10 mouse cellular contexts compared by ENCODE assay signal in the genomic region with DNA sequence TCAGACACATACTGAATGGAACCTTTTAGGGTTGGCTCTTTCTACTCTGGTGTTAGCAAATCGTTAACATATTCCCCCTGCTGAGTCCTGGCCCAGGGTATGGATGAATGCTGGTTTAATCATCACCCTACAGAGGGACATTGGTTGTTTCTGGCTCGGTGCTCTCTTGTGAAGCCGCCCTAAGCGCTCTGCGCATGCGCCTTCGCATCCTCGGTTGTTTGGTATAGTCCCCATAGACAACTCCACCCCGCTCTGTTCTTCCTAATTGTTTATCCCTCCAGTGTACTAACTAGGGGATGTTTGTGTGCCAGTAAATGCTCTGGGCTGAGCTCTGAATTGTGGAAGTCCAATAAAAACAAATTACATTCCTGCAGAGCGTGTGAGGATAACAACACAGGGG. TPM values are rescaled to one million over a fixed set of nuclear protein-coding genes. Genes with fewer than 3 reads are reported as not detected.
DNase-seq lines count a peak whose midpoint lies in the region; ATAC-seq and TF ChIP-seq lines count a peak whose summit lies in the region.
"Had no signal": no experiment of that assay in that cellular context is flagged by ENCODE, and none has a peak within 500 bp of the region (broad histone marks: within the 10 kb centered on the region; RNA-seq: fewer than 3 reads in every experiment).

No protein-coding gene starts in this region.

- H3K9me3 ChIP-seq in liver, embryonic 11.5 days (ENCODE audit: control insufficient read depth, low read length) = no peaks in the 10 kb centered on the region
- H3K9me3 ChIP-seq in forebrain, embryonic 16.5 days (ENCODE audit: control insufficient read depth, low read length) = no peaks in the 10 kb centered on the region
- no peaks in the 10 kb centered on the region for H3K9me3 ChIP-seq in kidney, postnatal 0 days (replicated peaks; ENCODE audit: low read length)
- H3K9me3 ChIP-seq in heart, embryonic 10.5 days = no peaks in the 10 kb centered on the region

- no peak for TF ChIP-seq POLR2A in small intestine, adult 2 months (IDR thresholded peaks at IDR 0.05; ENCODE audit: low read depth, low read length)

- no peaks in the 10 kb centered on the region for H3K36me3 ChIP-seq in liver, embryonic 11.5 days (ENCODE audit: control insufficient read depth, insufficient read depth, low read length)
- H3K36me3 ChIP-seq in forebrain, embryonic 16.5 days (ENCODE audit: control insufficient read depth, insufficient read depth) = no peaks in the 10 kb centered on the region
- H3K36me3 ChIP-seq in kidney, postnatal 0 days (ENCODE audit: insufficient read depth, low read length) = no peaks in the 10 kb centered on the region
- no peaks in the 10 kb centered on the region for H3K36me3 ChIP-seq in small intestine, adult 2 months (ENCODE audit: control insufficient read depth, insufficient read depth, low read length)
- H3K36me3 ChIP-seq in heart, embryonic 10.5 days = no peaks in the 10 kb centered on the region

- no peak overlapping the region for H3K4me3 ChIP-seq in liver, embryonic 11.5 days (ENCODE audit: low read depth, low read length)
- no peak overlapping the region for H3K4me3 ChIP-seq in forebrain, embryonic 16.5 days (replicated peaks; ENCODE audit: low read length)
- H3K4me3 ChIP-seq in kidney, postnatal 0 days (replicated peaks; ENCODE audit: low read depth, low read length) = no peak overlapping the region
- no peak overlapping the region for H3K4me3 ChIP-seq in small intestine, adult 2 months (ENCODE audit: low read depth, low read length)
- no peak overlapping the region for H3K4me3 ChIP-seq in heart, embryonic 10.5 days
- H3K4me3 ChIP-seq: left cerebral cortex, adult 2 months had no signal

- peak overlapping the region; percentile 16; the same call in 1 of the 2 replicates for H3K4me2 ChIP-seq in liver, embryonic 11.5 days
- H3K4me2 ChIP-seq in forebrain, embryonic 16.5 days (ENCODE audit: low read length) = no peak overlapping the region
- 0 out of 2 replicates have a peak overlapping the region, but pooled peaks have one; percentile 6 for H3K4me2 ChIP-seq in kidney, postnatal 0 days (ENCODE audit: low read length)

- 80% methylated on average over 10 of the region's 10 CpGs for WGBS in liver, embryonic 11.5 days
- WGBS in forebrain, embryonic 16.5 days = 60% methylated on average over 10 of the region's 10 CpGs
- WGBS in kidney, postnatal 0 days = 59% methylated on average over 10 of the region's 10 CpGs
- 69% methylated on average over 10 of the region's 10 CpGs for WGBS in small intestine, adult 2 months
- WGBS in heart, embryonic 10.5 days = 76% methylated on average over 10 of the region's 10 CpGs

- ATAC-seq in liver, embryonic 11.5 days (replicated peaks; ENCODE audit: low FRiP score) = no peak
- peak; percentile 28; the same call in 1 of the 2 replicates for ATAC-seq in forebrain, embryonic 16.5 days
- peak; percentile 78 for ATAC-seq in kidney, postnatal 0 days (replicated peaks; ENCODE audit: low FRiP score, low read depth)

- no peaks in the 10 kb centered on the region for H3K27me3 ChIP-seq in liver, embryonic 11.5 days (replicated peaks; ENCODE audit: control insufficient read depth, insufficient read depth, low read length)
- H3K27me3 ChIP-seq in forebrain, embryonic 16.5 days (replicated peaks; ENCODE audit: control insufficient read depth, insufficient read depth, low read length) = no peaks in the 10 kb centered on the region
- H3K27me3 ChIP-seq in kidney, postnatal 0 days (ENCODE audit: insufficient read depth, low read length) = no peaks in the 10 kb centered on the region
- peaks cover 2% of the 10 kb centered on the region; the same call in 1 of the 2 replicates for H3K27me3 ChIP-seq in small intestine, adult 2 months (ENCODE audit: control insufficient read depth, insufficient read depth, low read length)
- H3K27me3 ChIP-seq in heart, embryonic 10.5 days (ENCODE audit: insufficient read depth, poor library complexity, severe bottlenecking) = peaks cover 14% of the 10 kb centered on the region; the same call in 1 of the 2 replicates

- TF ChIP-seq CTCF in kidney, postnatal 0 days (IDR thresholded peaks at IDR 0.05; ENCODE audit: low read depth) = no peak
- no peak for TF ChIP-seq CTCF in small intestine, adult 2 months (IDR thresholded peaks at IDR 0.05; ENCODE audit: extremely low read depth, insufficient read length, insufficient replicate concordance, low read depth, low read length)

- H3K27ac ChIP-seq in liver, embryonic 11.5 days (ENCODE audit: low read depth, low read length) = peak overlapping the region; percentile 66
- H3K27ac ChIP-seq in forebrain, embryonic 16.5 days (ENCODE audit: low read length) = peak overlapping the region; percentile 5
- H3K27ac ChIP-seq in kidney, postnatal 0 days = 0 out of 2 replicates have a peak overlapping the region, but pooled peaks have one; percentile 8
- H3K27ac ChIP-seq in small intestine, adult 2 months (ENCODE audit: insufficient read depth, low read depth, low read length) = 0 out of 2 replicates have a peak overlapping the region, but pooled peaks have one; percentile 19
- H3K27ac ChIP-seq in heart, embryonic 10.5 days = no peak overlapping the region
- H3K27ac ChIP-seq: left cerebral cortex, adult 2 months had no signal

- no peak overlapping the region for H3K9ac ChIP-seq in liver, embryonic 11.5 days (ENCODE audit: low read depth, low read length)
- no peak overlapping the region for H3K9ac ChIP-seq in forebrain, embryonic 16.5 days (replicated peaks; ENCODE audit: low read depth, low read length)
- H3K9ac ChIP-seq in kidney, postnatal 0 days (ENCODE audit: low read depth, low read length) = no peak overlapping the region

- DNase-seq in liver, embryonic 11.5 days (ENCODE audit: low spot score) = no peak
- no peak for DNase-seq in liver
- DNase-seq in kidney, postnatal 0 days (ENCODE audit: low spot score) = peak; percentile 57
- no peak for DNase-seq in adrenal gland, adult 2 months
- DNase-seq in heart, embryonic 10.5 days (ENCODE audit: low spot score) = no peak
- DNase-seq: lung, postnatal 14 days; thymus, postnatal 36 days had no signal

- H3K4me1 ChIP-seq in liver, embryonic 11.5 days (replicated peaks; ENCODE audit: control insufficient read depth, insufficient read depth, low read length) = peaks cover 61% of the 10 kb centered on the region
- H3K4me1 ChIP-seq in forebrain, embryonic 16.5 days (replicated peaks; ENCODE audit: control insufficient read depth, insufficient read depth, low read length) = 0 out of 2 replicates have a peak, but pooled peaks cover 3% of the 10 kb centered on the region
- H3K4me1 ChIP-seq in kidney, postnatal 0 days (replicated peaks; ENCODE audit: insufficient read depth, low read length) = 0 out of 2 replicates have a peak, but pooled peaks cover 8% of the 10 kb centered on the region
- peaks cover 2% of the 10 kb centered on the region; the same call in 1 of the 2 replicates for H3K4me1 ChIP-seq in small intestine, adult 2 months (ENCODE audit: control insufficient read depth, insufficient read depth, insufficient read length, low read length)
- peaks cover 18% of the 10 kb centered on the region for H3K4me1 ChIP-seq in heart, embryonic 10.5 days

RNA-seq across cellular contexts. Expression of gene Syne3, which starts 7.0 kb away (rescaled TPM):
- 1.4 and 1.8 TPM in 2 replicates for polyA plus RNA-seq in liver, embryonic 11.5 days (2014; fragmentation: Nextera tagmentation; extraction: Ambion mirVana)
- 0.20 and 0.30 TPM in 2 replicates for polyA plus RNA-seq in forebrain, embryonic 16.5 days (2015; fragmentation: Nextera tagmentation; extraction: Ambion mirVana)
- polyA plus RNA-seq in kidney, postnatal 0 days (2015; fragmentation: Nextera tagmentation; extraction: Ambion mirVana) = 1.0 and 1.3 TPM in 2 replicates
- 0.88 and 1.3 TPM in 2 replicates for polyA plus RNA-seq in small intestine, adult 2 months (2012; rRNA removed)
- total RNA-seq in adrenal gland, adult 2 months (2021) = 10 to 100 TPM in 1 of 2 experiments, 1 to 10 TPM in 1; 9.1 to 16.1 TPM
- 4.3 and 4.5 TPM in 2 replicates for polyA plus RNA-seq in adrenal gland, adult 2 months (2012; rRNA removed)
- polyA plus RNA-seq in heart, embryonic 10.5 days (2016; fragmentation: Nextera tagmentation; extraction: Ambion mirVana) = 0.21 and 0.41 TPM in 2 replicates

RNA-seq across cellular contexts. Expression of gene Glrx5, which starts 15.8 kb away (rescaled TPM):
- polyA plus RNA-seq in liver, embryonic 11.5 days (2014; fragmentation: Nextera tagmentation; extraction: Ambion mirVana) = 610 and 611 TPM in 2 replicates
- polyA plus RNA-seq in forebrain, embryonic 16.5 days (2015; fragmentation: Nextera tagmentation; extraction: Ambion mirVana) = 124 and 133 TPM in 2 replicates
- polyA plus RNA-seq in kidney, postnatal 0 days (2015; fragmentation: Nextera tagmentation; extraction: Ambion mirVana) = 222 and 225 TPM in 2 replicates
- 74.3 and 82.0 TPM in 2 replicates for polyA plus RNA-seq in small intestine, adult 2 months (2012; rRNA removed)
- 100 to 1,000 TPM; 161 to 186 TPM for total RNA-seq in adrenal gland, adult 2 months (2021)
- 218 and 257 TPM in 2 replicates for polyA plus RNA-seq in adrenal gland, adult 2 months (2012; rRNA removed)
- polyA plus RNA-seq in heart, embryonic 10.5 days (2016; fragmentation: Nextera tagmentation; extraction: Ambion mirVana) = 253 and 312 TPM in 2 replicates
